Mouse (Mus musculus): ENCODE results near the gene Gps2. TPM values are rescaled to one million over a fixed set of nuclear protein-coding genes. Genes with fewer than 3 reads are reported as not detected.
"Not testable (repeated sequence)": the region's sequence is repeated elsewhere in the genome, so short reads cannot be mapped to it uniquely, and the experiment has no call there.

Gene Gps2
- polyA plus RNA-seq, 1 experiment = 38.0 TPM

- Histone ChIP-seq H3K36me3 (ENCODE audit: control insufficient read depth, insufficient read depth) (peaks cover 19% of the 10 kb centered on the region), H3K4me3 (peak overlapping the region; percentile 77), H3K4me2 (ENCODE audit: low read depth) (peak overlapping the region; percentile 86), H3K79me2 (ENCODE audit: control insufficient read depth, insufficient read depth) (peaks cover 35% of the 10 kb centered on the region), H3ac (ENCODE audit: control insufficient read depth, insufficient read length) (no peak overlapping the region), H3K27me3 (ENCODE audit: control insufficient read depth, insufficient read depth, insufficient read length) (no peaks in the 10 kb centered on the region)
- no peak for TF ChIP-seq MYOD1 (IDR thresholded peaks at IDR 0.05; ENCODE audit: control insufficient read depth in 1 of 3, insufficient read length in 2 of 3, low read depth in 2 of 3)
- no peak for TF ChIP-seq CEBPB (IDR thresholded peaks at IDR 0.05; ENCODE audit: insufficient read depth, poor library complexity, severe bottlenecking)
- TF ChIP-seq POLR2AphosphoS2 (IDR thresholded peaks at IDR 0.05; ENCODE audit: insufficient read length, low read depth) = no peak
- TF ChIP-seq TCF12 (IDR thresholded peaks at IDR 0.05; ENCODE audit: insufficient read depth, poor library complexity, severe bottlenecking) = no peak
- no peak for TF ChIP-seq MYOG (IDR thresholded peaks at IDR 0.05; ENCODE audit: control insufficient read depth in 1 of 3, insufficient read depth in 1 of 3, insufficient read length in 2 of 3, low read depth in 2 of 3)
- TF ChIP-seq E2F4 (IDR thresholded peaks at IDR 0.05; ENCODE audit: insufficient read depth) = no peak
- no peak for TF ChIP-seq POLR2A (IDR thresholded peaks at IDR 0.05; ENCODE audit: insufficient read length, low read depth)
- no peak for TF ChIP-seq USF1 (IDR thresholded peaks at IDR 0.05; ENCODE audit: low read depth)
- TF ChIP-seq TCF3 (IDR thresholded peaks at IDR 0.05; ENCODE audit: insufficient read length, low read depth) = no peak
- TF ChIP-seq MAX (IDR thresholded peaks at IDR 0.05; ENCODE audit: low read depth) = no peak
- TF ChIP-seq REST (IDR thresholded peaks at IDR 0.05; ENCODE audit: insufficient read depth, insufficient read length) = no peak
- TF ChIP-seq SRF (IDR thresholded peaks at IDR 0.05; ENCODE audit: control insufficient read depth, insufficient read length, low read depth) = no peak
These were observed 8.5 kb downstream of the Gps2 start for GRCm38 (mm10) chr11:69922012-69922756.

- Histone ChIP-seq H3K27me3 (ENCODE audit: control insufficient read depth, insufficient read depth, insufficient read length) (no peaks in the 10 kb centered on the region), H3ac (ENCODE audit: control insufficient read depth, insufficient read length) (no peak overlapping the region), H3K4me3 (peak overlapping the region; percentile 77), H3K79me2 (ENCODE audit: control insufficient read depth, insufficient read depth) (peaks cover 29% of the 10 kb centered on the region), H3K4me2 (ENCODE audit: low read depth) (peak overlapping the region; percentile 86), H3K36me3 (ENCODE audit: control insufficient read depth, insufficient read depth) (peaks cover 13% of the 10 kb centered on the region)
- TF ChIP-seq REST (IDR thresholded peaks at IDR 0.05; ENCODE audit: insufficient read depth, insufficient read length) = no peak
These were observed 9.1 kb downstream of the Gps2 start for GRCm38 (mm10) chr11:69922796-69923195.

- H3K4me2 ChIP-seq (ENCODE audit: low read depth) = no peak overlapping the region
- H3K36me3 ChIP-seq (ENCODE audit: control insufficient read depth, insufficient read depth) = no peaks in the 10 kb centered on the region
- no peak overlapping the region for H3ac ChIP-seq (ENCODE audit: control insufficient read depth, insufficient read length)
- H3K27me3 ChIP-seq (ENCODE audit: control insufficient read depth, insufficient read depth, insufficient read length) = no peaks in the 10 kb centered on the region
- no peak for TF ChIP-seq REST (IDR thresholded peaks at IDR 0.05; ENCODE audit: insufficient read depth, insufficient read length)
- TF ChIP-seq MYOD1 (IDR thresholded peaks at IDR 0.05; ENCODE audit: control insufficient read depth in 1 of 3, insufficient read length in 2 of 3, low read depth in 2 of 3) = no peak
- TF ChIP-seq CEBPB (IDR thresholded peaks at IDR 0.05; ENCODE audit: insufficient read depth, poor library complexity, severe bottlenecking) = no peak
- TF ChIP-seq MAX (IDR thresholded peaks at IDR 0.05; ENCODE audit: low read depth) = no peak
- TF ChIP-seq SRF (IDR thresholded peaks at IDR 0.05; ENCODE audit: control insufficient read depth, insufficient read length, low read depth) = no peak
- no peak for TF ChIP-seq TCF12 (IDR thresholded peaks at IDR 0.05; ENCODE audit: insufficient read depth, poor library complexity, severe bottlenecking)
- TF ChIP-seq USF1 (IDR thresholded peaks at IDR 0.05; ENCODE audit: low read depth) = no peak
- TF ChIP-seq E2F4 (IDR thresholded peaks at IDR 0.05; ENCODE audit: insufficient read depth) = no peak
- TF ChIP-seq MYOG (IDR thresholded peaks at IDR 0.05; ENCODE audit: control insufficient read depth in 1 of 3, insufficient read depth in 1 of 3, insufficient read length in 2 of 3, low read depth in 2 of 3) = no peak
- no peak for TF ChIP-seq POLR2AphosphoS2 (IDR thresholded peaks at IDR 0.05; ENCODE audit: insufficient read length, low read depth)
- TF ChIP-seq TCF3 (IDR thresholded peaks at IDR 0.05; ENCODE audit: insufficient read length, low read depth) = no peak
- TF ChIP-seq POLR2A (IDR thresholded peaks at IDR 0.05; ENCODE audit: insufficient read length, low read depth) = no peak
- H3K4me3 ChIP-seq = no peak overlapping the region
- no peaks in the 10 kb centered on the region for H3K79me2 ChIP-seq (ENCODE audit: control insufficient read depth, insufficient read depth)
These were observed 13.8 kb downstream of the Gps2 start for GRCm38 (mm10) chr11:69927501-69927900.

GRCm38 (mm10) chr11:69929712-69930111, 16.0 kb downstream of the Gps2 start:
- TF ChIP-seq TCF3 (IDR thresholded peaks at IDR 0.05; ENCODE audit: insufficient read length, low read depth) (no peak), USF1 (IDR thresholded peaks at IDR 0.05; ENCODE audit: low read depth) (no peak), MAX (IDR thresholded peaks at IDR 0.05; ENCODE audit: low read depth) (no peak), POLR2AphosphoS2 (IDR thresholded peaks at IDR 0.05; ENCODE audit: insufficient read length, low read depth) (no peak), REST (IDR thresholded peaks at IDR 0.05; ENCODE audit: insufficient read depth, insufficient read length) (no peak), POLR2A (IDR thresholded peaks at IDR 0.05; ENCODE audit: insufficient read length, low read depth) (no peak), SRF (IDR thresholded peaks at IDR 0.05; ENCODE audit: control insufficient read depth, insufficient read length, low read depth) (no peak), MYOD1 (IDR thresholded peaks at IDR 0.05; ENCODE audit: control insufficient read depth in 1 of 3, insufficient read length in 2 of 3, low read depth in 2 of 3) (no peak), TCF12 (IDR thresholded peaks at IDR 0.05; ENCODE audit: insufficient read depth, poor library complexity, severe bottlenecking) (no peak), E2F4 (IDR thresholded peaks at IDR 0.05; ENCODE audit: insufficient read depth) (no peak), CEBPB (IDR thresholded peaks at IDR 0.05; ENCODE audit: insufficient read depth, poor library complexity, severe bottlenecking) (no peak), MYOG (IDR thresholded peaks at IDR 0.05; ENCODE audit: control insufficient read depth in 1 of 3, insufficient read depth in 1 of 3, insufficient read length in 2 of 3, low read depth in 2 of 3) (no peak)
- Histone ChIP-seq H3K79me2 (ENCODE audit: control insufficient read depth, insufficient read depth) (no peaks in the 10 kb centered on the region), H3K36me3 (ENCODE audit: control insufficient read depth, insufficient read depth) (no peaks in the 10 kb centered on the region), H3K27me3 (ENCODE audit: control insufficient read depth, insufficient read depth, insufficient read length) (no peaks in the 10 kb centered on the region), H3ac (ENCODE audit: control insufficient read depth, insufficient read length) (no peak overlapping the region), H3K4me3 (no peak overlapping the region), H3K4me2 (ENCODE audit: low read depth) (no peak overlapping the region)

GRCm38 (mm10) chr11:69930176-69930575, 16.5 kb downstream of the Gps2 start:
- H3ac ChIP-seq (ENCODE audit: control insufficient read depth, insufficient read length); H3K36me3 ChIP-seq (ENCODE audit: control insufficient read depth, insufficient read depth); H3K4me2 ChIP-seq (ENCODE audit: low read depth); H3K27me3 ChIP-seq (ENCODE audit: control insufficient read depth, insufficient read depth, insufficient read length); H3K79me2 ChIP-seq (ENCODE audit: control insufficient read depth, insufficient read depth); H3K4me3 ChIP-seq: not testable (repeated sequence)

All from myocyte (in vitro differentiated cells).